Mouse (Mus musculus): Measurements from ENCODE around the gene 4930402F06Rik.

DNA sequence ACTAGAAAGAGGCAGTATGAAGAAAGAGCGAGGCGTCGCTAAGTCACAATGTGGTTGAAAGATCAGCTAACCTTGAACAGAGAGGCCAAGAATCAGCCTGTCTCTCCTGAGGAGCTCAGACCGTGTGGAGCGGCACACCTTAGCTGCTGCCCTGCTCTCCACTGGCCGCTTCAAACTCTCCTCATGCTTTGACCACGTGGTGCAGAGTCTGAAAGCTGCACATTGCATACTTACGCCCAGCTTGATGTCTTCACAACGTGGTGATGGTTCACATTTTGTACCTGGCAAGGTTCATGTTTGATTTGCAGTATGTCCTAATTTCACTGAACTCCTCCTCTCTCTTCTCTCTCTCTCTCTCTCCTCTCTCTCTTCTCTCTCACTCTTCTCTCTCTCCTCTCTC lies 17.7 kb downstream of the 4930402F06Rik start:
- no peak for TF ChIP-seq CTCF (IDR thresholded peaks at IDR 0.05; ENCODE audit: low read depth)
- TF ChIP-seq EP300 (IDR thresholded peaks at IDR 0.05; ENCODE audit: low read depth), result no peak
